Mouse (Mus musculus) liver, embryonic 16.5 days (tissue): ENCODE data around the gene Galnt10. TPM values are rescaled to one million over a fixed set of nuclear protein-coding genes. Genes with fewer than 3 reads are reported as not detected.

Experiments
- ATAC-seq: fragments of 200-750 bp; cut with Nextera tagmentation; 2 replicates; pipeline ENCODE4 v1.8.0; 2017; ENCODE audit warnings: low read depth, mild to moderate bottlenecking, moderate number of reproducible peaks, moderate library complexity
- H3K27ac ChIP-seq: fragments of 300-500 bp; sonication (generic); 2 replicates; pipeline ENCODE4 v1.5.1; 2014; ENCODE audit warnings: mild to moderate bottlenecking, low read length
- H3K27me3 ChIP-seq: fragments of 300-500 bp; sonication (generic); 2 replicates; pipeline ENCODE4 v1.6.1; 2014; ENCODE audit warnings: low read depth, low read length, mixed read lengths; ENCODE audit not compliant: control insufficient read depth, insufficient read depth
- H3K36me3 ChIP-seq: fragments of 300-500 bp; sonication (generic); 2 replicates; pipeline ENCODE4 v1.6.1; 2014; ENCODE audit warnings: mild to moderate bottlenecking; ENCODE audit not compliant: control insufficient read depth, insufficient read depth
- H3K4me1 ChIP-seq: fragments of 300-500 bp; sonication (generic); 2 replicates; pipeline ENCODE4 v1.6.1; 2014; ENCODE audit warnings: low read depth, low read length, mixed read lengths; ENCODE audit not compliant: control insufficient read depth
- H3K4me2 ChIP-seq: fragments of 300-500 bp; sonication (generic); 2 replicates; pipeline ENCODE4 v1.6.1; 2014; ENCODE audit warnings: low read depth, low read length, mixed read lengths
- H3K4me3 ChIP-seq: fragments of 300-500 bp; sonication (generic); 2 replicates; pipeline ENCODE4 v1.5.1; 2014; ENCODE audit warnings: low read depth, mild to moderate bottlenecking, low read length
- H3K9ac ChIP-seq: fragments of 300-500 bp; sonication (generic); 2 replicates; pipeline ENCODE4 v1.6.1; 2014; ENCODE audit warnings: low read depth, low read length
- H3K9me3 ChIP-seq: fragments of 300-500 bp; sonication (generic); replicated peaks from 2 replicates; pipeline ENCODE4 v1.6.1; 2016; ENCODE audit warnings: low read length; ENCODE audit not compliant: control insufficient read depth
- WGBS: fragments of 180-500 bp; shearing (Covaris S2); extraction: QIAGEN DNeasy Blood & Tissue Kit; methylation state at CpG from one replicate; pipeline ENCODE4 v1.1.7; 2014; ENCODE audit not compliant: insufficient replicate concordance; 5-methylcytosine and 5-hydroxymethylcytosine counted together
- polyA plus RNA-seq: library from polyadenylated mRNA; unstranded; fragments of >200 nt; fragmentation: Nextera tagmentation; extraction: Ambion mirVana; gene quantifications from 2 replicates; pipeline ENCODE4 v1.2.1, GENCODE M21; 2015

Galnt10 gene
- polyA plus RNA-seq, 1 experiment from 2014 or later = 26.3 TPM

DNA sequence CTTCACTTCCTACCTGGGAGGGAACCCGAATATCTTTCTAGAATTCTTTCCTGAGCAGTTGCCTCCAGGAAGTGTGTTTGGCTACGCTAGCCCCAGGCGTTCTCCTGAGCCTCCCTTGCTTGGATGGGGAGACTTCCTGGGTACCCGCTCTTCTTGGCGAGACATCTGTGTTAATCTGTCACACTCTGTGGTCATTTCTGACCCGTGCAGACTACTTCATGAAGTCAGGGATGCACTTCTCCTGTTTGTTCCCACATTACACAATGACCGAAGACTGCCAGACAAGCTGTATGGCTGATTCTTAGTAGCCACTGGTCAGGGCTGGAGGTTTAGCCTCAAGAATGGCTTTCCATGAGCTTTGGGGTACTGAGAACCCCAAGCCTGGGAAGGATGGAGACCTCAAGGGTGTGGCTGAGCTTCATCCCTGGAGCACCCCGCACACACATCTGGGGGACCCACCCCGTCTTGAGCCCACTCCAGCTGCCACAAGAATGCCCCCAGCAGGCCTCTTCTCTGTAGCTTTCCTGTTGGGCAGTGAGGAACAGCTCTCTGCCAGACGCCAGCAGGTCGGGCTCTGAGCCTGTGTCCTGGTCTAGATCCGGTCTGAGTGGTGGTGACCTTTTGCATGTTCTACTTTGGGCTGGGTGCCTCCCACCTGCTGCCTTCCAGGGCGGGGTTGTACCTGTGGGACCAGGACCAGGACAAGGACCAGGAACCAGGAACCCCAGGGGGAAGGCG, 7.8 kb downstream of the Galnt10 start:
- peak overlapping the region; percentile 62 for H3K4me2 ChIP-seq
- no peaks in the 10 kb centered on the region for H3K27me3 ChIP-seq
- H3K9me3 ChIP-seq = no peaks in the 10 kb centered on the region
- no peak for ATAC-seq
- 73% methylated on average over 14 of the region's 14 CpGs for WGBS
- no peak overlapping the region for H3K4me3 ChIP-seq
- peaks cover 5% of the 10 kb centered on the region for H3K36me3 ChIP-seq
- peak overlapping the region; percentile 49 for H3K9ac ChIP-seq
- peak overlapping the region; percentile 99 for H3K27ac ChIP-seq
- peaks cover 97% of the 10 kb centered on the region for H3K4me1 ChIP-seq

DNA sequence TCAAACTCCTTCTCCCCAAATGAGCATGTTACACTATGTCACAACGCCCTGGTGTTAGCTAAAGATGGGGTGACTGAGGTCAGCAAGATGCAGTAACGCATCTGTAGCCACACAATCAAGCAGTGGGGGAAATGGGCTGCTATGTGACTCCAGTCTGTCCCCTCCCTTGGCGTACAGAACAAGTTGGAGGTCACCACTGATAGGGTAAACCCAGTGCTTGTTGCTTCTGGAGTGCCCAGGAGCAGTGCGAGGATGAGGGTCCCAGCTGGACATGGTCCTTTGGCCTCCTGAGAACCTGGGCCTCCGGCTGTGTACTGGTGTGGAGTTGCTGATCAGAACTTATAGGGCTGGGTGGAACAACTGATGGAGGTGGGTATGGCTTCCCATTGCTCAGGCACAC, 8.6 kb downstream of the Galnt10 start:
- Histone ChIP-seq H3K9ac (peak overlapping the region; percentile 49), H3K27me3 (no peaks in the 10 kb centered on the region), H3K4me1 (peaks cover 97% of the 10 kb centered on the region), H3K4me3 (0 out of 2 replicates have a peak overlapping the region, but pooled peaks have one; percentile 6), H3K36me3 (no peaks in the 10 kb centered on the region; the same call in 1 of the 2 replicates), H3K9me3 (no peaks in the 10 kb centered on the region), H3K4me2 (peak overlapping the region; percentile 62), H3K27ac (peak overlapping the region; percentile 99)
- WGBS = 54% methylated on average over 5 of the region's 5 CpGs
- ATAC-seq = no peak

DNA sequence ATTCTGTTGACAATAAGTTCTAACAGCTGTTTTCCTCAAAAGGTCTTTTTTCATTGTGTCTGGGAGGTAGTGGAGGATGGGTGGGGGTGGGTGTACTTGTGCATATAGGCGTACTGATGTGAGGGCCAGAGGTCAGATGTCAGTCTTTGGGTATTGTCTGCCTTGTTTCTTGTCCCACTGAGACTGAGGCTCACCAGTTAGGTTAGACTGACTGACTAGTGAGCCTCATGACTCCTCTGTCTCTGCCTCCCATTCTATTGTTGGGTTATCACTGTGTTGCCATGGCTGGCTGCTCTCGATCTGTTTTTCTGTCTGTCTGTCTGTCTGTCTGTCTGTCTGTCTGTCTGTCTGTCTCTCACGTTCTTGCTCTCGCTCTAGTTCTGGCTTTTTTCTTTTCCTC, 9.1 kb downstream of the Galnt10 start:
- Histone ChIP-seq H3K27ac (peak overlapping the region; percentile 99), H3K4me3 (peak overlapping the region; percentile 18; the same call in 1 of the 2 replicates), H3K4me1 (peaks cover 95% of the 10 kb centered on the region), H3K4me2 (peak overlapping the region; percentile 62), H3K27me3 (no peaks in the 10 kb centered on the region), H3K36me3 (no peaks in the 10 kb centered on the region; the same call in 1 of the 2 replicates), H3K9ac (peak overlapping the region; percentile 49), H3K9me3 (no peaks in the 10 kb centered on the region)
- ATAC-seq = peak; percentile 19
- 14% methylated on average over 4 of the region's 4 CpGs for WGBS

DNA sequence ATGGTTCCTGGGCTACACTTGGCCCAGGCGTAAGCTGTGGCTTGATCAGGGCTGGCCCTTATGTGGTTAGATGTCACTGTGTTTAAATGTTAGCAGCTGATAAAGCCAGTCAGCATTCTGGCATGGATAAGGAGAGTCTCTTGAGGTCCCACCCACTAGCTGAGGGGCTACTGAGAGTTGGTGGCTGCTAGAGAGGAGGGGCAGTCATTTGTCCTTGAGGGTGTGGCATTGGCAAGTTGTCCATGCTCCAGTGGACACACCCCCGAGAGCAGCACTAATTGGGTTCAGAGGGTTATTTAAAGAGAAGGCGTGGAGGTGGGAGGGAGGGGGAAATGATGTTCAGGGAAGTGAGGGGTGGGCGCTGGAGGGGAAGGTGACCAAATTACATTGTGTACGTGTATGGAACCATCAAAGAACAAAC, 9.7 kb downstream of the Galnt10 start:
- H3K27me3 ChIP-seq = no peaks in the 10 kb centered on the region
- 20% methylated on average over 5 of the region's 5 CpGs for WGBS
- H3K4me3 ChIP-seq = peak overlapping the region; percentile 25
- H3K4me1 ChIP-seq = peaks cover 95% of the 10 kb centered on the region
- peak overlapping the region; percentile 56 for H3K9ac ChIP-seq
- H3K9me3 ChIP-seq = no peaks in the 10 kb centered on the region
- peak; percentile 91 for ATAC-seq
- H3K27ac ChIP-seq = peak overlapping the region; percentile 99
- peak overlapping the region; percentile 62 for H3K4me2 ChIP-seq
- no peaks in the 10 kb centered on the region; the same call in 1 of the 2 replicates for H3K36me3 ChIP-seq

DNA sequence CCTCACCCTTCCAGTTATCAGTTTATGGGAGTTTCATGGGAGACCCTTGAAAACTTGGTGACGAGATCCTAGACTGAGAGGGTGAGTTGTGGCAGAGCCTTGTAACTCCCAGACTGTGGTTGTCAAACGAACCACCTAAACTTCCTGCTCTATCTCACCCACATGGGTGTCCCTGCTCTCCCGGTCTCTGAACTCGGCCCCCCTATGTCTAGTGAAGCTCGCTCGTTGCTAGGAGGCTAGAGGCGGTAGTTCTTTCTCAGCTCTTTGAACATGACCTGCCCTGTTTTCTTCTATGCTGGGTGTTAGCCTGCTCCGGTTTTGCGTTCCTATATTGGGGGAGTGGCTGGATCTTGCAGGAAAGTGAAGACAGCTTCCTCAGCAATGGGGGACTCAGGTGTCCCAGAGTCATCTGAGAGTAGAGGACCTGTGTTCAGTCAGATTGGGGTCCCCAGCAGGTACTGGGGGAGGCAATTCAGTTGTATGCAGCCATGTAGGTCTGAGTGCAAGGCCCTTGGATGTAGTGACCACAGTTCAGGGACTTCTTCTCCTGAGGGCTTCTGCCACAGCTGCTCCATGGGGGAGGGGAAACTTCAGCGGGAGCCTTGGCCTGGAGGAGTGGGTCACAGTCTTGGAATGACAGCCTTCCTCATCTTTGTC, 10.6 kb downstream of the Galnt10 start:
- peak overlapping the region; percentile 56 for H3K9ac ChIP-seq
- peak overlapping the region; percentile 99 for H3K27ac ChIP-seq
- H3K4me2 ChIP-seq = peak overlapping the region; percentile 62

GRCm38 (mm10) chr11:57656602-57657275, 11.5 kb downstream of the Galnt10 start:
- 0 out of 2 replicates have a peak overlapping the region, but pooled peaks have one; percentile 6 for H3K4me3 ChIP-seq
- peak overlapping the region; percentile 99 for H3K27ac ChIP-seq
- H3K27me3 ChIP-seq = no peaks in the 10 kb centered on the region
- WGBS = 39% methylated on average over 8 of the region's 8 CpGs
- peaks cover 97% of the 10 kb centered on the region for H3K4me1 ChIP-seq
- no peaks in the 10 kb centered on the region for H3K9me3 ChIP-seq
- H3K9ac ChIP-seq = peak overlapping the region; percentile 56
- no peaks in the 10 kb centered on the region for H3K36me3 ChIP-seq
- ATAC-seq = no peak
- peak overlapping the region; percentile 62 for H3K4me2 ChIP-seq

More for the DNA sequence above, 10.6 kb downstream of the Galnt10 start:
- peak overlapping the region; percentile 25 for H3K4me3 ChIP-seq
- H3K27me3 ChIP-seq = no peaks in the 10 kb centered on the region
- H3K9me3 ChIP-seq = no peaks in the 10 kb centered on the region
- no peaks in the 10 kb centered on the region for H3K36me3 ChIP-seq
- ATAC-seq = no peak
- peaks cover 95% of the 10 kb centered on the region for H3K4me1 ChIP-seq
- 24% methylated on average over 10 of the region's 10 CpGs for WGBS

DNA sequence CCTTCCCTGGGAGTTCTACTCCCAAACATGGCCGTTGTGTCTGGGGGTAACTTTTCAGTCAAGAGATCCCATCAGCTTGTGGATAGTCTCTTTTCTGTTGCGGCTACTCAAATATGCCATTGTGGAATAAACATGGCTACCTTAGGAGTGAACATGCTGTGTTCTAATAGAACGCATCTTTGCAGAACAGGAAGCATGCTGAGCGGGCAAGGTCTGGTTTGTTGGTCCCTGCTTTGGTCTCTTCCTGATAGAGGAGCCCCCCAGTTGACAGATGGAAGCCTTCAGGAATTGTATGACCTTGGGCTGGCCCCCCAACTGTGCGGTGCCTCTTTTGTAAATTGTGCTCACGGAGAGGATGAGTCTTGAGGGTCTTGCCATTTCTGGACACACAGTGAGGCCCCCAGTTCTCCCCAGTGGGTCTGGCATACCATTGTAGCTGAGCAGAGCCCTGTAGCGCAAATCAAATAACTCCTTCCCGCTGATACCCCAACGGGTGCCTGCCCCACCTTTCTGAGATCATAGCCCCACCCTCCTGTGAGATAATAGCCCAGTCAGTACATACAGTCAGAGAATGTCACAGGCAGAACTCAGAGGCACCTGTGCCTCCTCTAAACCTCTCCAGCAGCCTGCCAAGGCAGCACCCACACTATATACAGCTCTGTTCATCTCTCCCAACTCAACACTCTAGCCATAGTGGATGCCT, 12.3 kb downstream of the Galnt10 start:
- Histone ChIP-seq H3K9me3 (no peaks in the 10 kb centered on the region), H3K9ac (peak overlapping the region; percentile 56), H3K4me1 (peaks cover 93% of the 10 kb centered on the region), H3K4me3 (peak overlapping the region; percentile 16), H3K27me3 (no peaks in the 10 kb centered on the region), H3K36me3 (no peaks in the 10 kb centered on the region), H3K4me2 (peak overlapping the region; percentile 62), H3K27ac (peak overlapping the region; percentile 99; the same call in 1 of the 2 replicates)
- 47% methylated on average over 9 of the region's 9 CpGs for WGBS
- ATAC-seq = peak; percentile 19

DNA sequence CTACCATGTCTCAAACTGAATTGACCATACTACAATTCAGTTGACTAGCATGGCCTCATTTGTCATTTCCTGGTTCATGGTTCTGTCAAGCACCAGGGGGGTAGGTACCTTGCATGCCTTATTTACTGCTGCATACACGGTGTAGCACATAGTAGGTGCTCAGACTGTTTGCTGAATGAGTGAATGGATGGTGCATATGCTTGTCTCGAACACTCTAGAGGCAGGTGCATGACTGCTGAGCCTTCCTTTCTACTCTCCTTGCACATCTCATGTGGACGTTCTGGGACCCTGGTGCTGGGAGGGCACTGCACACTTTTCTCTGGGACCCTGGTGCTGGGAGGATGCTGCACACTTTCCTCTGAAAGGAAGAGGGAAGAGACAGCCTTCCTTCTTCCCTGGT, 13.0 kb downstream of the Galnt10 start:
- Histone ChIP-seq H3K27me3 (no peaks in the 10 kb centered on the region), H3K9me3 (no peaks in the 10 kb centered on the region), H3K4me3 (no peak overlapping the region), H3K9ac (no peak overlapping the region), H3K27ac (no peak overlapping the region), H3K4me2 (no peak overlapping the region), H3K4me1 (peaks cover 86% of the 10 kb centered on the region), H3K36me3 (no peaks in the 10 kb centered on the region)
- 62% methylated on average over 3 of the region's 3 CpGs for WGBS
- ATAC-seq = no peak
